Mouse (Mus musculus) ES-Bruce4 (cell line): Measurements from ENCODE around the gene Zfp811. TPM values are rescaled to one million over a fixed set of nuclear protein-coding genes. Genes with fewer than 3 reads are reported as not detected.

ENCODE experiments used
- H3K27ac ChIP-seq: 2 replicates; pipeline ENCODE4 v1.5.1; 2012; ENCODE audit warnings: low read length, inconsistent platforms; ENCODE audit not compliant: insufficient read depth
- H3K27me3 ChIP-seq: 2 replicates; pipeline ENCODE4 v1.6.1; 2012; ENCODE audit warnings: mild to moderate bottlenecking, low read length, inconsistent platforms; ENCODE audit not compliant: control insufficient read depth, poor library complexity, insufficient read depth, severe bottlenecking
- H3K36me3 ChIP-seq: 2 replicates; pipeline ENCODE4 v1.6.1; 2012; ENCODE audit warnings: inconsistent platforms, mild to moderate bottlenecking, low read length, moderate library complexity; ENCODE audit not compliant: control insufficient read depth, poor library complexity, insufficient read depth, severe bottlenecking
- H3K4me1 ChIP-seq: one replicate; pipeline ENCODE4 v1.8.1; 2011; ENCODE audit warnings: low read length; ENCODE audit not compliant: control insufficient read depth, insufficient read depth
- H3K4me3 ChIP-seq: 2 replicates; pipeline ENCODE4 v1.5.1; 2011; ENCODE audit warnings: low read depth, mild to moderate bottlenecking, low read length
- H3K9ac ChIP-seq: 2 replicates; pipeline ENCODE4 v1.6.1; 2012; ENCODE audit warnings: low read depth, mild to moderate bottlenecking, inconsistent platforms; ENCODE audit not compliant: poor library complexity, severe bottlenecking
- H3K9me3 ChIP-seq: replicated peaks from 2 replicates; pipeline ENCODE4 v1.6.1; 2012; ENCODE audit warnings: mild to moderate bottlenecking, low read length, inconsistent platforms; ENCODE audit not compliant: control insufficient read depth, poor library complexity, insufficient read depth, severe bottlenecking
- CTCF ChIP-seq: IDR thresholded peaks from one replicate; pipeline ENCODE4 v1.8.1; 2011; ENCODE audit warnings: low read depth, low read length
- EP300 ChIP-seq: IDR thresholded peaks from 2 replicates; pipeline ENCODE4 v1.6.1; 2011; ENCODE audit warnings: low read depth, low read length; ENCODE audit not compliant: insufficient read depth
- POLR2A ChIP-seq: IDR thresholded peaks from one replicate; pipeline ENCODE4 v1.8.1; 2011; ENCODE audit warnings: low read length; ENCODE audit not compliant: insufficient read depth
- polyA plus RNA-seq: library from polyadenylated mRNA; stranded (reverse); fragments of >200 nt; gene quantifications from 2 replicates; pipeline ENCODE4 v1.2.4, GENCODE M21; 2011; ENCODE audit warnings: low read depth; ENCODE audit not compliant: missing spikeins, insufficient read depth, insufficient read length

The Zfp811 gene
- polyA plus RNA-seq, 1 experiment, result 8.4 TPM

DNA sequence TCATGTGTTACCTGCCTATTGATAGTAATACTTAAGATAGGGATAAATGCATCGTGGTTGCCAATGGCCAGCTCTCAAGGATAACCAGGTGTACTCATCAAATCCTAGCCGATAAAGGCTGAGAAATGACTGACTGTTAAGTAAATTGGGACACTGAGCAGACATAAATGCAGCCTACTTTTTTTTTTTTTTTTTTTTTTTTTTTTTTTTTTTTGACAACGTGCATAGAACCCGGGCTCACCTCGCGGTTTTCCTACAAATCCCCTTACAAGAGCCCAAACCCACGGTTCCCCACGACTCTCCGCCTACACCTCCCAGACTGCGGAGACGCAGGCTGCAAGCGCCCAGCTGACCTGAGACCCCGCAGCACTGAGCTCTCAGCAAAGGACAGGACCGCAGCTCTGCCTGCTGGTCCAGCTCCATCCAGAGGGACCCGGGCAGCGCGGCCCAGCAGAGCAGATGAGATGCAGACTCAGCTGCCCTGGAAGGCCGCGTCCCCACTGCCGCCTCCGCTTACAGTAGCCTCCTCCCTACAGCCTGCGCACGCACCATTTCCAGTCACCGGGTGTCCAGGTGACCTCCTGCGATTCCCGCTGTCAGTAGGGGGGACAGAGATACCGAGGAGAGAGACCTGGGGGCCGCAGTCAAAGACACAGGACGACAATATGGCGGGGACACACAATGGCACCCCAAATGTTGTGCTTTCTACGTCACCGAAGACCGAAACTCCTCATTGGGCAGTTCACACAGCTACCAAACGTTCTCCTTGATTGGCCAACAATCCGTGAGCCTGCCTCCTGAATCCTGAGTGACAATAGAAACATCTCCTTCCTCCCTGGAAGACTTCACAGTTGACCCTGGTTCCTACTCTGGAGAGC is 20.0 kb upstream of the Zfp811 start, which contains the start of gene Zfp799:
Gene Zfp799, minus strand, starts transcription at position 722 of the 878 bp plus-strand sequence.
- Histone ChIP-seq H3K9ac (peak within 1 kb of the TSS; percentile 52), H3K27me3 (no peaks in the 10 kb centered on the region), H3K27ac (no peak within 1 kb of the TSS), H3K4me1 (no peaks in the 10 kb centered on the region), H3K36me3 (no peaks in the 10 kb centered on the region; the same call in 1 of the 2 replicates), H3K4me3 (peak within 1 kb of the TSS; percentile 69), H3K9me3 (no peaks in the 10 kb centered on the region)
- TF ChIP-seq POLR2A, result peak; percentile 26
- no peak for TF ChIP-seq EP300

DNA sequence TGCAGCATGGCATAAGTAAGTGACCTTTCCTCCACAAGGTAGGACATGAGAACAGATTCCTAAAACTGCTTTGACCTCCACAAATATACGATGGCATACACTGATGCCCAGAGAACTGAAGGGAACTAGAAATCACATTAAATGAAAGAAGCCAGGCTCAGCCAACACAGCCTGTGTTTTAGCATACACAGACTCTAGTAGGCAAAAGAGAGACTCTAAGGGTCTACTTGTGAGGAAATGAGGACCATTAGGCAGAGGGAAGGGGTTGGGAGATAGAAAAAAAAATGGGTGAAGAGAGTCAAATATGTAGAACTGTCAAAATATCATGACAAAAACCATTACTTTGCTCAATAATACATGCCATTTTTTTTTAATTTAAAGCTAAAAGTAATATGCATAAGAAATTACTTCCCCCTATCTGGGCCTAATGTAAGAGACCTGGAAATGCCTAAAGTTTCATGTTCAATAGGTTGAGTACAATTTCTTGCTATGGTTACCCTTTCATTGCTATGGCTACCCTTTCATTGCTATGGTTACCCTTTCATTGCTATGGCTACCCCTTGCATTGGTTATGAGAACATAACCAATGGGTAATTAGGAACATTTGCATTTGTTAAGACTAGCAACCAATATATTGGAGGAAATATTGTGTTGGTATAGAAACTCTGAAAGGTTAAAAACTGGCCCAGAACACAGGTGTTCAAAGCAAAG is 6.5 kb upstream of the Zfp811 start:
- TF ChIP-seq EP300 (no peak), POLR2A (no peak), CTCF (no peak)
- no peak overlapping the region for H3K9ac ChIP-seq
- H3K4me1 ChIP-seq, result no peaks in the 10 kb centered on the region
- H3K27me3 ChIP-seq, result no peaks in the 10 kb centered on the region
- H3K27ac ChIP-seq, result no peak overlapping the region
- H3K9me3 ChIP-seq, result no peaks in the 10 kb centered on the region
- H3K36me3 ChIP-seq, result peaks cover 20% of the 10 kb centered on the region
- H3K4me3 ChIP-seq, result no peak overlapping the region

DNA sequence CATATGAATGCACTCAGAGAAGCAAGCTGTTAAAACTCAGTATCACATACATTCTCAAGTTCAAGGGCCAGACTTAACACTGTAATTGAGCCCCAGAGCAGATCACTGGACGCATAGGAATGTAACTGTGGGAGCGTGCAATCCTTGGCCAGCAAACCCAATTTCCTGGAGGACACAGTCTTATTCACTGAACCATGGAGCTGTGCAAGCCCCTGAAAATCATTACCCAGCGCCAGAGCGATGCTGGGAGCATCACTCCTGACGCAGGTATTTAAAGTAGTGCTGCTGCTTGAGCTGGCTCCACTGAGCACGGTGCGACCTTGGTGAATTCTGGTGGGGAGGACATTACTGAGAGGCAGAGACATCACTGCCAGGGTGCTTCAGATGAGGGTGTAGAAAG is 4.4 kb upstream of the Zfp811 start:
- no peak overlapping the region for H3K4me3 ChIP-seq
- H3K36me3 ChIP-seq, result peaks cover 2% of the 10 kb centered on the region
- TF ChIP-seq EP300 (no peak), POLR2A (no peak), CTCF (no peak)
- H3K9me3 ChIP-seq, result no peaks in the 10 kb centered on the region
- no peak overlapping the region for H3K27ac ChIP-seq
- no peaks in the 10 kb centered on the region for H3K4me1 ChIP-seq
- H3K9ac ChIP-seq, result no peak overlapping the region
- no peaks in the 10 kb centered on the region for H3K27me3 ChIP-seq

DNA sequence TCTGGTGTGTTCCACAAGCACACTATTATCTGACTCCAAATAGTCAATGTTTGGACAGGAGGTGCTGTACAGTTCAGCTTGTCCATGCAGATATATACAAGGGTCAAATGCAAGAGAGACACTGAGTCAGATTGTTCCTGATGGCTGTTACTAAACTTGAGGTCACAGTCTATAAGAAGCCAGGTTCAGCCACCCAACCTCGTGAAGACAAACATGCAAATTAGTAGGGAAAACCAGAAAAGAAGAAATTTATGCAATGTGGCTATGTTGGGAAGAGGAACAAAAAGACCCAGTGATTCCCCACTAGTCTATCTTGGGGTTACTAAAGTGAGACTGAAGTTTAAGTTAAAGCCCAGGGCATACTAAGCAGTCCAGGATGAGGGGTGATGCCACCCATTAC is 917 bp upstream of the Zfp811 start:
- H3K27ac ChIP-seq, result no peak overlapping the region

DNA sequence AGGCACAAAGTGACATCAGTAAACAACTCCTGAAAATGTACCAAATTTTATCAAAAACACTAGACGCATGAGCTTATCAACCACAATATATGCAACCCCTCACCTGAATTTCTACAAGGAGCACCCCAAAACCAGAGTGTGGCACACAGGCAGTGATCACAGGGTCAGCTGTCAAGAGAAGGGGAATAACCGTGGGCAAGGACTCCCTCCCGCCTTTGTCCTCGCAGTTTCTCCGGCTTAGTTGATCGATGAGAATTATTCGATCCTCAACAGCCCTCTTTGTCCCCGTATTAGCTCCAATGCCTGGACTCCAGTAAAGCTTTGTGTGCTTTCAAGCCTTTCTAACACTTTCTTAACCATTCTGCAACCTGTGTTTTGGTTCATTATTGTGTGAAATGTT is 810 bp downstream of the Zfp811 start:
- TF ChIP-seq POLR2A (no peak), EP300 (no peak), CTCF (no peak)
- no peaks in the 10 kb centered on the region for H3K9me3 ChIP-seq
- H3K27me3 ChIP-seq, result no peaks in the 10 kb centered on the region
- no peaks in the 10 kb centered on the region for H3K36me3 ChIP-seq
- peak overlapping the region; percentile 8; the same call in 1 of the 2 replicates for H3K9ac ChIP-seq
- no peak overlapping the region for H3K4me3 ChIP-seq
- H3K27ac ChIP-seq, result no peak overlapping the region
- H3K4me1 ChIP-seq, result no peaks in the 10 kb centered on the region

More for the DNA sequence above, 917 bp upstream of the Zfp811 start:
- TF ChIP-seq EP300 (no peak), POLR2A (no peak), CTCF (no peak)
- Histone ChIP-seq H3K27me3 (no peaks in the 10 kb centered on the region), H3K4me1 (no peaks in the 10 kb centered on the region), H3K4me3 (no peak overlapping the region), H3K9me3 (no peaks in the 10 kb centered on the region), H3K36me3 (no peaks in the 10 kb centered on the region), H3K9ac (no peak overlapping the region)
